Mouse (Mus musculus): Measurements from ENCODE around the gene Arhgap22. TPM values are rescaled to one million over a fixed set of nuclear protein-coding genes. Genes with fewer than 3 reads are reported as not detected.

Arhgap22 gene
- polyA plus RNA-seq, 1 experiment from 2014 or later = 8.1 TPM

- Histone ChIP-seq H3K9ac (ENCODE audit: low read length) (no peak overlapping the region), H3K9me3 (ENCODE audit: control insufficient read depth, low read length) (no peaks in the 10 kb centered on the region), H3K4me3 (ENCODE audit: low read length) (no peak overlapping the region), H3K4me2 (ENCODE audit: low read depth, low read length) (no peak overlapping the region), H3K27me3 (ENCODE audit: control insufficient read depth, insufficient read depth, low read depth, low read length) (no peaks in the 10 kb centered on the region), H3K4me1 (replicated peaks; ENCODE audit: control insufficient read depth, insufficient read depth, low read length) (no peaks in the 10 kb centered on the region), H3K36me3 (ENCODE audit: control insufficient read depth, insufficient read depth, low read length) (no peaks in the 10 kb centered on the region), H3K27ac (ENCODE audit: low read length) (no peak overlapping the region)
- 89% methylated on average over 3 of the region's 3 CpGs for WGBS
- no peak for ATAC-seq (ENCODE audit: low read depth)
Observed at GRCm38 (mm10) chr14:33418311-33418909, 204.6 kb downstream of the Arhgap22 start.

Other genes with a start within 250 kb of the Arhgap22 start
- gene Lrrc18, start 222.6 kb upstream of the Arhgap22 start, polyA plus RNA-seq (2015; fragmentation: Nextera tagmentation; extraction: Ambion mirVana) = 0.29 and 0.68 TPM in 2 replicates
- 0.36 and 0.63 TPM in 2 replicates for gene Wdfy4, start 28.5 kb upstream of the Arhgap22 start, polyA plus RNA-seq (2015; fragmentation: Nextera tagmentation; extraction: Ambion mirVana)
- gene Mapk8, start 233.1 kb downstream of the Arhgap22 start, polyA plus RNA-seq (2015; fragmentation: Nextera tagmentation; extraction: Ambion mirVana) = 13.9 and 15.6 TPM in 2 replicates

All from lung, embryonic 16.5 days (tissue).